Mouse (Mus musculus) T-helper 2 cell (primary cell): ENCODE measurements around the gene Mb21d2.

Experiments
- in situ Hi-C: fragments of 300-600 bp; cut with MboI, MseI; formaldehyde crosslinking; loops from one replicate; pipeline ENCODE4 v1.15.1; 2025; ENCODE audit warnings: high pct_unique_total_duplicates

The Mb21d2 gene

DNA sequence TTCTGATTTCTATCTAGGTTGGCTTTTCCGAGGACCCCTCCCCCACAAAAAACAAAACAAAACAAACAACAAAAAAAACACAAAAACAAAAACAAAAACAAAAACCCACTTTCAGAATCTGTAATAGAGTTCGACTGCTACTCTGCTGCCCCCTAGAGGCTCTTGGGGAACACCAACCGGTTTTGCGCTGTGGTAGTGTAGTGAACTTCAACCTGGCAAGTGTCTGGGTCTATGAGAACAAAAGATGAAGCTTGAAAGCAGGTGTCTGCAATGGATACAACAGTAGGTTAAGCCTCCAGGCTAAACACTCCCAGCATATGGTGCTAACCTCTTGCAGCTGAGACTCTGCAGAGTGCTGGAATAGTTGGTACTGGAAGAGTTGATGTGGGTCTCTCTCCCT, 136.4 kb downstream of the Mb21d2 start:
- in situ Hi-C loops: no loop called here
